Mouse (Mus musculus): ENCODE results near the gene Adamts3. TPM values are rescaled to one million over a fixed set of nuclear protein-coding genes. Genes with fewer than 3 reads are reported as not detected.

Adamts3 gene
- total RNA-seq, 2 experiments from 2014 or later: 19.3 to 21.7 TPM

- intact Hi-C loops (cut with DNase I): no loop called here
- no peak for DNase-seq (ENCODE audit: extremely low spot score in 1 of 2, low spot score in 2 of 2)
- no peak for TF ChIP-seq CTCF (IDR thresholded peaks at IDR 0.05)
- H3K4me3 ChIP-seq: no peak overlapping the region
- no peak overlapping the region for H3K27ac ChIP-seq
Observed at GRCm38 (mm10) chr5:89800181-89800816, 82.8 kb downstream of the Adamts3 start.

- no peak for DNase-seq (ENCODE audit: extremely low spot score in 1 of 2, low spot score in 2 of 2)
- TF ChIP-seq CTCF (IDR thresholded peaks at IDR 0.05): no peak
- no peak overlapping the region for H3K27ac ChIP-seq
- H3K4me3 ChIP-seq: no peak overlapping the region
- intact Hi-C loops (cut with DNase I): no loop called here
Observed at GRCm38 (mm10) chr5:89793706-89794105, 89.4 kb downstream of the Adamts3 start.

- TF ChIP-seq CTCF (IDR thresholded peaks at IDR 0.05): no peak
- Histone ChIP-seq H3K27ac (no peak overlapping the region), H3K4me3 (no peak overlapping the region)
- intact Hi-C loops (cut with DNase I): no loop called here
- DNase-seq (ENCODE audit: extremely low spot score in 1 of 2, low spot score in 2 of 2): no peak
Observed at GRCm38 (mm10) chr5:89784635-89785034, 98.5 kb downstream of the Adamts3 start.

DNA sequence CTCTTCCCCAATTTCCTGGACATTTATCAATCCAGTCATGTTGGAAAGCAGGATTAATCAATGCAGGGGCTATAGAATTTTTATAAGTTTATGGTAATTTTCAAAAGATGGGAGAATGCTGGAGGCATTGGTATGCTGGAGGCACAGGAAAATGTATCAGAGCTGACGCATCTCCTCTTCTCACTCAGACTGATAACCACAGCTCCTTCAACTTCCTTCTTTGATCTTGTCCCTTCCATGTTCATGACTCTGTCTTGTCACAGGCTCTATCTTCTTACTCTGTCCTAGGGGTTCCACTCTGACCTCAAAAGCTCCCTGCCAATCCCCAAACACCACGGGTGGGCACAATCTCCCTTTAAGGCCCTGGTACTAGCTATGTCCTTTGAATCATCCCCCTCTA is 103.3 kb downstream of the Adamts3 start:
- no peak overlapping the region for H3K27ac ChIP-seq
- no peak overlapping the region for H3K4me3 ChIP-seq
- intact Hi-C loops (cut with DNase I): no loop called here
- DNase-seq (ENCODE audit: extremely low spot score in 1 of 2, low spot score in 2 of 2): no peak
- TF ChIP-seq CTCF (IDR thresholded peaks at IDR 0.05): no peak

GRCm38 (mm10) chr5:89778610-89779009 is 104.5 kb downstream of the Adamts3 start:
- no peak overlapping the region for H3K27ac ChIP-seq
- DNase-seq (ENCODE audit: extremely low spot score in 1 of 2, low spot score in 2 of 2): no peak
- intact Hi-C loops (cut with DNase I): no loop called here
- H3K4me3 ChIP-seq: no peak overlapping the region
- no peak for TF ChIP-seq CTCF (IDR thresholded peaks at IDR 0.05)

GRCm38 (mm10) chr5:89777411-89777810 is 105.7 kb downstream of the Adamts3 start:
- H3K27ac ChIP-seq: no peak overlapping the region
- intact Hi-C loops (cut with DNase I): no loop called here
- no peak for DNase-seq (ENCODE audit: extremely low spot score in 1 of 2, low spot score in 2 of 2)
- H3K4me3 ChIP-seq: no peak overlapping the region
- no peak for TF ChIP-seq CTCF (IDR thresholded peaks at IDR 0.05)

- Histone ChIP-seq H3K27ac (no peak overlapping the region), H3K4me3 (no peak overlapping the region)
- no peak for TF ChIP-seq CTCF (IDR thresholded peaks at IDR 0.05)
- intact Hi-C loops (cut with DNase I): no loop called here
- no peak for DNase-seq (ENCODE audit: extremely low spot score in 1 of 2, low spot score in 2 of 2)
Observed at GRCm38 (mm10) chr5:89770655-89771355, 112.3 kb downstream of the Adamts3 start.

DNA sequence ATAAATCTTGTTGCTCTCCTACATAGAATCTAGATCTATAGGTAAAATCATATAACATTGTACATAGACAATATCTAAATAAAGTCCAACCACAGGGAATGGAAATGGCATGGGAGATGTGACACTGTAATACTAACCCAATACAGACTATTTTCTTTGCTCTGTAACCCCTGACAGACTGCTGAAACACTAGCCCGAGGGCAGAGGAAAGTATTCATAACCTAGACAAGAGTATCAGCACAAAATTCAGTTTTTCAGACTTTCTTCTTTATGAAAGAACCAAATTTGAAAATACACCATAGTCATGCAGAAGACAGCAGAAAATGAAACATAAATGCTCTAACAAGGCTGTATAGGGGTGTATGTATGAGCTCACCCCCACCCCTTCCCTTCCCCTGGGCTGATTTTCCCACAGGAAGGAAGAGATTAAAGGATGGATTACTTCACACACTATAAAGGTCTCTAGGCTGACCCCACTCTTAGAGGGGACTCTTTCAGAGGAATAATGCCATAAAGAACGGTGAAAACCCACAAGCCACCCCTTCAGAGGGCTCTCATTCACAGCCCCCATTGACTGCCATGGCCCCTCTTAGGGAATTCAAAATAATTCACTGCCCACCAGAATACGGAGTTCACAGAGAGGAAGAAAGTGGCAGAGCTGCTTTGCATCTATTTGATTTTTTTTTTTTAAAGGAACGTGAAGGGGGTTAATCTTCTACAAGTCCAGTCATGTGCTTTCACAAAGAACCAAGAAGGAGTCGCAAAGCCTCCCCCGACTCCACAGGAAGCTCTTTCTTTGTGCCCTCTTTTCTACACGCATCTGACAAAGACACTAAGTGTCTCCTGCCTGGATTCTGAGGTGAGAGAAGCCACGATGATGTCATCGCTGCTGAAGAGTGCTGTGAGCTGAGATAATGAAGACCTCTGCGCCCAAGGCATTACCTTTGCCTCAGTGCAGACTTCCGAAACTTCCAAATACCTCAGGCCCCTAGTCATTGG is 119.6 kb downstream of the Adamts3 start:
- intact Hi-C loops (cut with DNase I): no loop called here
- TF ChIP-seq CTCF (IDR thresholded peaks at IDR 0.05): no peak
- Histone ChIP-seq H3K4me3 (no peak overlapping the region), H3K27ac (no peak overlapping the region)
- DNase-seq (ENCODE audit: extremely low spot score in 1 of 2, low spot score in 2 of 2): no peak

- TF ChIP-seq CTCF (IDR thresholded peaks at IDR 0.05): no peak
- no peak overlapping the region for H3K27ac ChIP-seq
- H3K4me3 ChIP-seq: no peak overlapping the region
- DNase-seq (ENCODE audit: extremely low spot score in 1 of 2, low spot score in 2 of 2): no peak
- intact Hi-C loops (cut with DNase I): no loop called here
Observed at GRCm38 (mm10) chr5:89760368-89760767, 122.8 kb downstream of the Adamts3 start.

DNA sequence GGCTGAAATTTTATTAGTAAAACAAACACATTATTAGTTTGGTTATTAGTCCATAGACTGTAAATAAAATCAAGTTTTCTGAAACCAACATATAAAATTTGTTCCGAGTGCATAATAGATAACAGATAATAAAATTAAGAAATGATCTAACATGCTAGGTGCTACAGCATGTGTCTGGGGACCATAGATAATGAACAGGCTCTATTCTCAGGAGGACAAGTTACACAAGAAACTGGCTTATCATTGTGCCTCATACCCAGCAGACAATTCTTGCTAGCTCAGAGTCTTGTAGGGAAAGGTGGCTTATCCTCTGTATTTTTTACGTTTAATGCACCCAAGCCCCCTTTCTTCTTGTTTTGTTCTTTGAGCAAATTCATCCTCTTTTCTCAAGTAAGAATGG is 131.3 kb downstream of the Adamts3 start:
- TF ChIP-seq CTCF (IDR thresholded peaks at IDR 0.05): no peak
- no peak for DNase-seq (ENCODE audit: extremely low spot score in 1 of 2, low spot score in 2 of 2)
- H3K27ac ChIP-seq: no peak overlapping the region
- intact Hi-C loops (cut with DNase I): no loop called here
- H3K4me3 ChIP-seq: no peak overlapping the region

- Histone ChIP-seq H3K4me3 (no peak overlapping the region), H3K27ac (no peak overlapping the region)
- intact Hi-C loops (cut with DNase I): no loop called here
- DNase-seq (ENCODE audit: extremely low spot score in 1 of 2, low spot score in 2 of 2): no peak
- TF ChIP-seq CTCF (IDR thresholded peaks at IDR 0.05): no peak
Observed at GRCm38 (mm10) chr5:89748185-89748884, 134.8 kb downstream of the Adamts3 start.
